Mouse (Mus musculus): Measurements from ENCODE around the gene Prep. TPM values are rescaled to one million over a fixed set of nuclear protein-coding genes. Genes with fewer than 3 reads are reported as not detected.
"Not testable (repeated sequence)": the region's sequence is repeated elsewhere in the genome, so short reads cannot be mapped to it uniquely, and the experiment has no call there.

Prep gene
- total RNA-seq, 2 experiments from 2014 or later = 9.1 to 9.7 TPM

DNA sequence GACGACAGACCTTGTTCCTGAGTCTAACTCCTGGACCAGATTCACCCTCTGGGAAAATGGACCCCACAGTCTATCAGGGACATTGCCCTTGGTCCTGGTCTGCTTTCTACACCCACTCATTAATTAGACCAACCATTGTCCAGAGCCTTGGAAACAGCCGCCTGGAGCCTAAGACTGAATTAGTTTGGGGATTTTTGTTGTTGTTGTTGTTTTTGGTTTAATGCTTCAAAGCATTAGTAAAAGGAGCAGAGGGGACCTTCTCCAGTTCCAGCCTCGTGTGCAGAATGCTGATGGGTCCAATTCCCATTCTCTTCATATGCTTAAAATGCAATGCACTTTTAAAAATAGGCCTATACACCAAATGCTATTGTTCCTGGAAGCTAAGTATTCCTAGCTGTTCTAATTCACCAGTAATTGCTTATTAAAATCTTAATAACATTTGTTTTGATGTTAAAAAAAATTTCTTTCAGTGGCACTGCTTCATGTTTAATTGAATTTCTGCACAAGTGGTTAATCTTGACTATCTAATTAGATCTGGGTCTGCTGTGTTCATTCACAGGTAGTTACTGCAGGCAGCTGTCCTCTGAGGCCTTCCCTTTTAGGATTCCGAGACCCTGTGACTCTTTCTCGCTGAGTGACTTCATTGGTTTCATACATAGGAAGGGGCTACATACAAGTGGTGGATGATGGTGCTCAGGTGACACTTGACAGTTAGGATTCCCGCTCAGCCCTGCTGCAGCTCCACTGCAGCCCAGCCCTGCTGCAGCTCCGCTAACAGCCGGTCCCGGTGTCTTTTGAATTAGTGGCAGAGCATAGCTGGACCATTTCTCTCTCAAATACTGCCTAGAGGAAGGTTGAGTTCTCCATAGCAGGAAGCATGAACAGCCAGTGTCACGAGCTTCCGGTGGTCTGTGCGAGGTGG is 85.0 kb downstream of the Prep start:
- peak in 1 of 2 experiments; percentile 14 for DNase-seq (ENCODE audit: low spot score in 2 of 2)
- intact Hi-C loops (cut with DNase I) = no loop called here

DNA sequence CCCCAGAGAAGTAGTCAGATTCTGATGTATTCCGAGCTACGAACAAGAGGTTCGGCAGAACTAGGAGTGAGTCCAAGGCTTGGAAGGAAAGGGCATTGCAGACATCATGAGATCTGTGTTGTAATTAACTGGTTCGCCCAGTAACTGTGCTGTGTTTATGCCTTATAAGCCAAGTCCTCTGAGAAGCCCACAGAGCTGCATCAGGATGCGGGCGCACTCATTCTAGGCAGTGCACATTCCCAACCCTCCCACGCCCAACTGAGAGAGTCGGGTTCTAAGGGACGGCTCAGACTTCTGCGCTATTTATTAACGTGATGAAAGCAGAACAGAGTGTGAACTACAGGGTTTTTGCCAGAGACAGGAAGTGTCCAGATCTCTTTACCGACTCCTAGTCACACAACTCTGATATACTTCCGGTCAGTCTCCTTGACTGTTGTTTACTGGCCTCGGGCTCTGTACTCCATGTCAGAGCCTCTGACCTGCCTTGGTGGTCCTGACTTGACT is 87.6 kb downstream of the Prep start:
- peak in 1 of 2 experiments; percentile 6 for DNase-seq (ENCODE audit: low spot score in 2 of 2)
- intact Hi-C loops (cut with DNase I) = no loop called here

- no peak for DNase-seq (ENCODE audit: low spot score in 2 of 2)
- intact Hi-C loops (cut with DNase I) = no loop called here
Observed at GRCm38 (mm10) chr10:45165851-45166250, 98.8 kb downstream of the Prep start.

- DNase-seq (ENCODE audit: low spot score in 2 of 2) = no peak
- intact Hi-C loops (cut with DNase I) = no loop called here
Observed at GRCm38 (mm10) chr10:45173927-45174326, 106.9 kb downstream of the Prep start.

DNA sequence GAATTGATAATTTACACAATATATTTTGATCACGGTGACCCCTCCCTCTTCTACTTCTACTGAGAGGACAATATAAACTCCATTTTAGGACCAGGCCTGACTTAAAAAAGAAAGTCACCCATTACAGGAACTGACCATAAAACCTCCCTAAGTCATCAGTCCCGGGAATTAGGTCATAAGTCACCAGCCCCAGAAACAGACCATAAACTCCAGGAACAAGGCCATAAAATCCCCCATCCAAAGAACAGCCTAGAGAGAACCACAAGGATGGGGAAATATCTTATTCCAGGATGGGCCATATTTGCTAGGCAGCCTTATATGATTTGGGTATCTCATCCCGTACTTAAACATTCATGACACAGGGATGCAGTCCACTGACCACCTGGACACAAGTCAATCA is 107.3 kb downstream of the Prep start:
- intact Hi-C loops (cut with DNase I) = no loop called here
- DNase-seq (ENCODE audit: low spot score in 2 of 2) = no peak

DNA sequence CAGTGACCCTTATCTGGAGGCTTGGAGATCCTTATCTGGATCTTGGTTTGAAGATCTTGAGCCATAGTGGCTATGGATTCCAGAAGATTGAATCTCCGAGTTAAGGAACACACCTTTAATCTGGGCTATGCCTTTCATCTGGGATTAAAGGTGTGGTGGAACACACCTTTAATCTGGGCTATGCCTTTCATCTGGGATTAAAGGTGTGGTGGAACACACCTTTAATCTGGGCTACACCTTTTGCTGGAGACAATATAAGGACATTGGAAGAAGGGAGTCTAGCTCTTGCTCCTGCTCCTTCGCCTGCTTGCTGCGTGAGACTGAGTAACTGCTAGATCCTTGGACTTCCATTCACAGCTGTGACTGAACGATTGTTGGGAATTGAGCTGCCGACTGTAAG is 110.8 kb downstream of the Prep start, which contains the start of gene Popdc3:
Popdc3 (plus strand) TSS at position 301 of the 400 bp plus-strand sequence.
- intact Hi-C loops (cut with DNase I); DNase-seq (ENCODE audit: low spot score in 2 of 2): not testable (repeated sequence)

- DNase-seq (ENCODE audit: low spot score in 2 of 2) = no peak
- intact Hi-C loops (cut with DNase I) = no loop called here
Observed at GRCm38 (mm10) chr10:45180677-45181326, 113.8 kb downstream of the Prep start.

DNA sequence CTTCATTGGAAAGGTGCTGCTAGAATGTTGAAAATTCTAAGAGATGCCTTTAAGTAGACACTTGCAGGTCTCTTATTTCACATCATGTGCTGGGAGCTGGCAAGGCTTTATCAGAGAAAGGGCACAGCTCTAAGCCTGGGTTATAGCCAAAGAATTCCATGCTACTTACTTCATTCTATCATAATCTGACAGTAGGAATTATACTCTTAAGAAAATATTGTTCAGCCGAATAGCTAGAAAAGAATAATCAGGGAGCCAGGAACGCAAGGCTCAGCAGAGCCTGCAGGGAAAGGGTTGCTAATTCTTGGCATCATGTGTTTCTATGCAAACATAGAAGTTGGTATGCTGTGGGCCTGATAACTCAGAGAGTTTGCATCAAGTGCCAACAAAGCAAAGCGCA is 114.3 kb downstream of the Prep start:
- no peak for DNase-seq (ENCODE audit: low spot score in 2 of 2)
- intact Hi-C loops (cut with DNase I) = no loop called here

GRCm38 (mm10) chr10:45185457-45185856 is 118.5 kb downstream of the Prep start:
- intact Hi-C loops (cut with DNase I) = no loop called here
- no peak for DNase-seq (ENCODE audit: low spot score in 2 of 2)

DNA sequence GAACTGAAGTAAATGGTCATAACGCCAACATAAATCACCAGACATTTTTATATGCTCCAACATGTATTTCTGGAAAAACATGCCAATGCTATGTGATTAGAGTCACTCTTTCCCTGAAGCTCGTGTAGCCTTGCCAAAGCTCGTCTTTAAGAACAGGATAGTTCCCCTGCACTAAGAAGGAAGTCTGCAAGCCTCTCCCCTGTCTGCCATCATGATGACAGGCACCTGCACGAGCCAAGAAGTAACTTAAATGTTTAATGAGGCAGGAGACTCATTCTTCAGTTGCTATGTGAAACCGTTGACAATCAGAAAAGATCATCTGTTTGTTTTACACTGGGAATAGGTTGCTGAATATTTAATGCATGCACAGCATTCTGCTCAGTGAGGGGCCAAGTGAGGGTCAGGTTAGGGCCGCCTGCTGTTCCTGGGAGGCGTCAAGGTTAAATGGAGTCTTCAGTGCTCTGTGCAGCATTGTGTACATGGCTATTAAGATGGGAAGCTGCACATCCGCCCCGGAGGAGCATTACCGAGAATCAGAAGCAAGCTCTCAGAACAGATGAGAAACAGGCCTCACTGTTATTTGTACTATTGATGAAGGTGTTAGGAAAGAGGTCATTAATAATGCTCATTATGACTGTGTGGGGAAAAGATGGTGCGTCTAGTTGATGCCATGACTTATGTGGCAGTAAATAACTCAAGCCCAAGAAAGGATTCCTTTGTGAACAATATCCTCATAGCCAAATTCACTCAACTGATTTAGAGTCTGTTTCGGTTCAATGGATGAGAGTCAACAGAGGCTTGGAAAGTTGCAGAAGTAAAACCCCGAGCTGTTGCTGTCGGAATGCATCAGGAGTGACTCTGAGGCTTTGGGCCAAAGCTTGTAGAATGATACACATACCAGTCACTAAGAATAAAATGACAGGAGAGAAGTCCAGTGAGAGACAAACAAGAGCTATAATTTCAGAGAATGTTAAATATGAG is 126.6 kb downstream of the Prep start:
- intact Hi-C loops (cut with DNase I) = no loop called here
- DNase-seq (ENCODE audit: low spot score in 2 of 2) = no peak

GRCm38 (mm10) chr10:45194531-45194930 is 127.5 kb downstream of the Prep start:
- DNase-seq (ENCODE audit: low spot score in 2 of 2) = no peak
- intact Hi-C loops (cut with DNase I) = no loop called here

DNA sequence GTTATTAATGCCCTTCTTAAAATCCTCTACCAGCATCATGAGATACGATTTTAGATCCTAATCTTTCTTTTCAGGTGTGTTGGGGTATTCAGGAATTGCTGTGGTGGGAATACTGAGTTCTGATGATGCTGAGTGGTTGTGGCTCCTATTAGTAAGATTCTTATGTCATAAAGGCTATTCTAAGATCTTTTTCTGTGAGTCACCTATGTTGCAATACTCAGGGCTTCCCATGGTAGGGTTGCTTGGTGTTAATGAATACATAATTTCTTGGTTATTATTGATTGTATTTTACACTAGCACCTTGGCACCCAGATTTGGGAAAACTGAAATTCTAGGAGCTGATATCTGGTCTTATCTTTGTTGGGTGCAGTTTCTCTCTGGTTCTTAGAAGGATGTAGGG is 137.6 kb downstream of the Prep start:
- DNase-seq (ENCODE audit: low spot score in 2 of 2) = no peak
- intact Hi-C loops (cut with DNase I) = no loop called here

- intact Hi-C loops (cut with DNase I) = no loop called here
Observed at GRCm38 (mm10) chr10:45210201-45210600, 143.2 kb downstream of the Prep start.

DNA sequence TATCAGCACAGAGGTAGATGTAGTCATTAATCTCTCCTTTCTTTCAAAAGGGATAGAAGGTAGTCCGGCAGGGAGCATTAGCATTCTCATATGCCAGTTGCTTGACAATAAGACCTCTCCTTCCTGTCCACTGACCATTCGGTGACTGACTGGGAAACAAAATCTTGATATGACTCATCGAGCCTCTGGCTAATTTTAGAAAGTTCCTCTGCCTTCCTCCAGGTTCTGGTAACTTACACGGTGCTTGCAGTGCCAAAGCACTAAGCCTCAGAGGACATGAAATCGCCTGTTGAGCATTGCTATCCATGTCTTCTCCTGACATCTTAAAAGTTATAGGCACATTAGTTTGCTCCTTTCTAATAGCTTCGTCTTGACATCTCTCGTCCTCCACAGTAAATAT is 149.7 kb downstream of the Prep start:
- intact Hi-C loops (cut with DNase I) = no loop called here
- no peak for DNase-seq (ENCODE audit: low spot score in 2 of 2)

More at GRCm38 (mm10) chr10:45210201-45210600, 143.2 kb downstream of the Prep start:
- DNase-seq (ENCODE audit: low spot score in 2 of 2) = no peak

Small RNA genes within 50 kb of the gene (microRNA-seq; reads per million reads assigned to microRNA genes)
- gene Gm23766 = 0 reads per million in 2 experiments

Other genes starting within 250 kb of the Prep start
- gene Popdc3, start 110.9 kb downstream of the Prep start, total RNA-seq (2021) = under 1 TPM; 0.57 to 0.64 TPM